Mouse (Mus musculus): Measurements from ENCODE around the gene Osbp.

Osbp gene

GRCm38 (mm10) chr19:11989334-11989733 lies 23.6 kb downstream of the Osbp start:
- DNase-seq: no peak

DNA sequence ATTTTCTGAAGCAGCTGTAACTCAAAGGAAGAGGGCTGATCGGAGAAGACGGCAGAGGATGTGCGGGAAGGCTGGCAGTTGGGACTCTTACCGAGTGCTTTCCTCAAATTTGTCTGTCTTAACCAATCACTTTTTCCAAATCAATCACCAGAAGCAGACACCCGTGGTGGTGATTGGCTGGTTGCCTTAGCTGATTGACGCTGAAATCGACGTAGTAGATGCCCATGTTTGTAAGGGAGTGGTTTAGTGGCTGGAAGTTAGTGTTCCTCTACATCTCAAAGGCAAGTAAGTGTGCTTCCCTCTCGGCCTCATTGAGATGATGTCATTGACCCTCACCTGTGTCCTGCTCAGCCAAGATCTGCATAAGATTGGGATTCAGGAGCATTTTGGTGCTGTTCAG lies 26.3 kb downstream of the Osbp start:
- DNase-seq: no peak

GRCm38 (mm10) chr19:11992441-11993029 lies 26.8 kb downstream of the Osbp start:
- no peak for DNase-seq

- DNase-seq: no peak
Observed at GRCm38 (mm10) chr19:11994703-11995431, 29.1 kb downstream of the Osbp start.

- DNase-seq: no peak
Observed at GRCm38 (mm10) chr19:11995722-11996448, 30.1 kb downstream of the Osbp start.

GRCm38 (mm10) chr19:12001686-12002085 lies 35.9 kb downstream of the Osbp start:
- DNase-seq: no peak

DNA sequence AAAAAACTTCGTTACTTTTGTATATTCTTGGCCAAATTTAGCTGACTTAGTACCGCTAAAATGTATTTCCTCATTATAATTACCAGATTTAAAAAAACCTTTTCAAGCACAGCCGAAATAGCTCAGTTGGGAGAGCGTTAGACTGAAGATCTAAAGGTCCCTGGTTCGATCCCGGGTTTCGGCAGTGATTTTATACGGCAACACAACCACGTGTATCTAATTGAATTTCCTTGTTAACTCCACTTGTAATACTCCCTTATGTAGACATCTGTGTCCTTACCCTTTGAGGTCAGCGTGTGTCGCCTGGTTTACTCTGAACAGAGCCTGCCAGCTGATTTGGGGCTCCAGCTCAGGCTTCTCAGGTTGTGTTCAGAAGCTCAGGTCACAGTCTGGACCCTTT lies 36.4 kb downstream of the Osbp start:
- peak; percentile 75 for DNase-seq

GRCm38 (mm10) chr19:12002791-12003190 lies 37.0 kb downstream of the Osbp start:
- DNase-seq: no peak

DNA sequence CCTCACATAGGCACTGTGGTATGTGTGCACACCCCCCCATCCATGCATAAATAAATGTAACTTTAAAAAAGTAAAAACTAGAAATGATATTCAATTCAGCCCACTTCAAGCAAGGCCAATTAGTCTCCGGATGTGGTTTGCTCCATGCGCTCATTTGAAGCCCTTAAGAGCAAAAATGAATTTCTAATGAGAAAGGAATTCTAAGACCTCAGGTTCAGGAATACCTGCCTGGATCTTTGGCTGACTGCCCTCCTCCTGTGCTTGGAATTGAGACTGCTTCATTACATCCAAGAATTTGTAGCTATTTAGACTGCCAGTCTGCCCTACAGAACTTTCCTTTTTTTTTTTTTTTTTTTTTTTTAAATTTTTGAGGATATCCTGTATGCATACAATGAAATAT lies 37.8 kb downstream of the Osbp start:
- DNase-seq: no peak

- DNase-seq: no peak
Observed at GRCm38 (mm10) chr19:12004216-12005008, 38.7 kb downstream of the Osbp start.

- peak; percentile 91 for DNase-seq
Observed at GRCm38 (mm10) chr19:12005376-12006360, 39.9 kb downstream of the Osbp start.

- DNase-seq: no peak
Observed at GRCm38 (mm10) chr19:12006361-12006947, 40.7 kb downstream of the Osbp start.

- DNase-seq: peak; percentile 78
Observed at GRCm38 (mm10) chr19:12007105-12007931, 41.6 kb downstream of the Osbp start.

- no peak for DNase-seq
Observed at GRCm38 (mm10) chr19:12008410-12009380, 43.0 kb downstream of the Osbp start.

DNA sequence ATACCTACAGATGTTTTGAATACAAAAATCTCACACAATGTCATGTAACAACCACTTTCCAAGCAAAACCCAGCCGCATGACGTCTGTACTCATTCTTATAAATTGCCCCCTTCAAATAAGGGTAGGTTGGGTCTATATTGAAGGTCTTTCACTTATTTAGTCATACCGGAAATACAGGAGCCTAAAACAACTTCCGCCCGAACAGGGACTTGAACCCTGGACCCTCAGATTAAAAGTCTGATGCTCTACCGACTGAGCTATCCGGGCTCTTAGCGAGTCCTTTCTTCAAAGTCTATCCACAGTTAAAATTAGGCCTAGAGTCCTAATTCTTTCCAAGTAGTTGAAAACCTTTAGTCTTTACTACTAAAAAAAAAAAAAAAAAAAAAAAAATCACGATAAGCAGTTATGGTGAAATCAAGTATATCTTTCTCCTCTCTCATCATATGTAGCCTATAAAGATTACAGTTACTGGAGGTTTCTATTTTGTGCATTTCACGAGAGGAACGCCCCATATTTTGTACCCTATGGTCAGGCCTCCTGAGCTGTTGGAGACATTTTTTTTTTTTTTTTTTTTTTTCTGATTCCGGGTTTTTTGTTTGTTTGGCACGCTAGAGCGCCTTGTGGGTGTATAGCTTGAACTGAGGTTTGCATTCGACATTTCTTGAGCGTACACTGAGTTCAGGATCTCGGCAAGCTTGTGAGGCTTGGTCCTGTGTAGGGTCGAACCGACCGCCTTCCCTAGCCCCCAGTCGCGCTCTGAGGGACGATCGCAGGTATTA lies 44.0 kb downstream of the Osbp start:
- peak; percentile 89 for DNase-seq

GRCm38 (mm10) chr19:12010281-12010771 lies 44.6 kb downstream of the Osbp start:
- peak; percentile 74 for DNase-seq

GRCm38 (mm10) chr19:12010916-12011559 lies 45.3 kb downstream of the Osbp start:
- DNase-seq: peak; percentile 88
